Mouse (Mus musculus) heart, adult 9 months (tissue): Measurements from ENCODE around the gene Usp48.

Source experiments
- DNase-seq, 2 experiments: peaks; one replicate each; pipeline ENCODE4 v3.0.0; 2022; ENCODE audit warnings: low spot score in 2 of 2

Gene Usp48

DNA sequence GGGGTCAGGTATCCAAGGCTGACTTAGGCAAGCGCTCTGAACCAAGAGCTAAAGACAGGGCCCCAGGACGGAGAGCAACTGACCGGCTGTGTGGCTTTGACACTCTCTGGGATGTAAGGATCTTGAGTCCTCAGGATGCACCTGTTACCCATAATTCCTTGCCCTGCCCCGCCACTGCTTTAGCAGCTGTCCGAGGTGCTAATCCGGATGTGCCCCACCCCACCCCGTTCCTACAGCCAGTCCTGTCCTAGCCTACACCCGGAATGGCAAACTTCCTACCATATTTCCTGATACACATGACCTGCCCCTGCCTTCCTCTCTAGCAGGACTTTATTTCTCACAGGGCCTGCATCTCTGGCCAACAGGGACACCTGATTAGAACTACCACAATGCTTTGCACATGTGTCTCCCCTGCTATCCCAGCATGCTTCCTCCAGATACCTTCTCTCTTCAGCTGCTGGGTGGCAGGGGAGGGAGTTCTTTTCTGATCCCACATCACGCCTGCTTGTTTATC is 91.3 kb downstream of the Usp48 start:
- peak in 1 of 2 experiments; percentile 48 for DNase-seq

DNA sequence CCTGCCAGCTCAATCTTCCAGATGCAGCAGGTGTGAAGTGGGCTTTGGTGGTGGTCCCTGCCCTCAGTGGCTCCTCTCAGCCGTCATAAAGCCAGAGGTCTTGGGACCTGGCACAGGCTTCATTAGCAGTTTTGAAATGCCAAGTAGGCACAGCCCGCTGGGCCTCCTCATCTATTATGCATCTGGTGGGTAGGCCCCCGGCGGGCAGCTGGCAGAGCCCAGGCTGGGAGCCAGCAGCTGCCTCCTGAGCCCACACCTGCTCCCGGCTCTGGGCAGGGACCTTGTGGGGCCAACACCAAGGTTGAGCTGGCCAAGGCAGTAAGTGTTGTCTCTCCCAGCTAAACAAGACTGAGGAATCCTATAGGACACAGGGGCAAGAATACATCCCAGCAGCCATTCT is 92.7 kb downstream of the Usp48 start:
- no peak for DNase-seq

DNA sequence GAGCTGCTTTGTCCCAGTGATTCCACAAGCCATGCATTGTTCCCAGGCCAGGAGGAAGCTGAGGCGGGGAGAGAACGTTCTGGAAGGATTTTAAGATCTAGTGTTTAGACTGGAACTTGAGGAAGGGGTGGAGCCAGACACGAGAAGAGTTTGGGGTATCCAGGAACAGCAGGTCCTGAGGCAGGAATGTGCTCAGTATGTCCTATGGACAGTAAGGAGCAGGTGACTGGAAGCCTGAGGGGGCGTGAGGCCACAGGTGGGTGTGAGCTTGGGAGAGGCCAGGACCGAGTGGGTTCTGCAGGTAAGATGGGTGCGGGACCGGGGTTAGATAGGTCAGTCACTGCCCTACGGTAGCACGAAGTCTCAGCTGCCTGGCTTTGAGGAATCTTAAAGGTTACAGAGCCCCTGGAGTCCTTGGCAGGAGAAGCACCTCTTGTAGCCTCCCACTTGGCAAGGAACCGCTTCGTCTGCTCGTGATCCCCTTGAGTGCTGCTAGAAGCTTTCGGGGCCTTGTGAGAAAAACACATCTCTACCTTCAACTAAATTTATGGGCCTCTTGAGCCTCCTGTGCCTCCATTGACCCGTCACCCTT is 93.8 kb downstream of the Usp48 start:
- DNase-seq = no peak

DNA sequence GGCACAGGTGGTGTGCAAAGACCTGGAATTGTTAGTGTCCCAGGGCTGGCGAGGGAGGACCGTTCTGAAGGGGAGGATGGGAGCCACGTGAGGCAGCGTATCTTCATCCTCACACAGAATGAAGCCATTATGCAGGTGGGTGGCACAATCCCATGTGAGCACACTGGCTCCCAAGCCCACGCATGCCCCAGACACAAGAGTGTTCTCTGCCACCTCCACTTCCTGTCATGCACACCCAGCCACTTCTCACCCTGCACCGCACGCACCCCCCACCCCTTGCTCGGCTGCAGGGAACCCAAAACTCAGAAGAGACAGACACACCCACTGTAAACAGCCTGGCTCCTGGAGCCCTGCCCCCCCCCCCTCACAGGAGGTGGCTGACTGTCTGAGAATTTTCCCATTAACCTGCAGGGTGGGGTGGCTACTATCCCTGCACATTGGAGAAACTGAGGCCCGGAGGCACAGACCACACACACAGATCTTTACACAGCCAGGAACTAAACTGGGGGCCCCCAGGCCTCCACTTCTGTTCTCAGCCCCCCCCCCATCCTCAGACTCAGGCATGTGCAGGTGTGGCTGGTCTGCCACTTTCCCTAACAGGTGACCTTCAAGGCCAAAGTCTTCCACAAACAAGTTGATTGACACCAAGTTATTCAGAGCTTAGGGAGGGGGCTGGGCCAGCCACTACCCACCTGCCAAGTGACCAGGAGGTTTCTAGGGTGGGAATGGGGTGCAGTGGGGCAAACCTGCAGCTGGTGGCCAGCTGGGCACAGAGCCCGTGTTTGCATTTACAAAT is 98.8 kb downstream of the Usp48 start:
- no peak for DNase-seq

DNA sequence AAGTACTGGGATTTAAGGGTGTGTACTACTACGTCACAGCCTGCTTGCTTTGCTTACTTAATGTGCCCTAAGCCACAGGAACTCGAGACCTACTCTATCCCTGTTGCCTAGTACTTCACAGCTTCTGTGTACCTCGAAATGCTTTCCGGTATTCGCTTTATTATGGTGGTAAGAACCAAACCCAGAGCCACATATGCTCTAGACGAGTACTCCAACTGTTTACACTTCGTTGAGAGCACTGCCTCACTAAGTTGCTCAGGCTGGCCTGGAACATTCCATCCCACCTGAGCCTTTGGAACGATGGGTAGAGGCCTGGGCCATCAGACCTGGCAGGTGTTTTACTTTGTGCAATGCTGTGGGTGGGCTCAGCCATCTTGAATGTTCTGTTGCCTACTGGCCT is 101.7 kb downstream of the Usp48 start:
- DNase-seq = no peak

DNA sequence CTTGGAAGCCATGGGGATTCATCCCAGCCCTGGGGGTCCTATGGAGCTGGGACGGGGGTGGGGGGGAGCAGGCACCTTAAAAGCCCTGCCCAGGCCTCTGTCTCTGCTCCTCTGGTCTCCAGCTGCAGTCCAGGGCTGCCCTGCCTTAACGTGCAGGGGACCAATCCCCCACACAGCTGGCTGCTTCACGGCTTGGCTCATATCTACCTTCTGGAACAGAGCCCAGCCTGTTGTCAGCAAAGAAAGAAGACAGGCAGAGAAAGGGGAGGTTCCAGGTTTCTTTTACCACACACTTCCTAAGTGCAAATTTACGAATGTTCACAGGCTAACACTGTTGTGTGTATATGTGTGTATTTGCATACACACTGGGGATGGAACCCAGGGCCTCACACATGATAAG is 102.3 kb downstream of the Usp48 start:
- no peak for DNase-seq

DNA sequence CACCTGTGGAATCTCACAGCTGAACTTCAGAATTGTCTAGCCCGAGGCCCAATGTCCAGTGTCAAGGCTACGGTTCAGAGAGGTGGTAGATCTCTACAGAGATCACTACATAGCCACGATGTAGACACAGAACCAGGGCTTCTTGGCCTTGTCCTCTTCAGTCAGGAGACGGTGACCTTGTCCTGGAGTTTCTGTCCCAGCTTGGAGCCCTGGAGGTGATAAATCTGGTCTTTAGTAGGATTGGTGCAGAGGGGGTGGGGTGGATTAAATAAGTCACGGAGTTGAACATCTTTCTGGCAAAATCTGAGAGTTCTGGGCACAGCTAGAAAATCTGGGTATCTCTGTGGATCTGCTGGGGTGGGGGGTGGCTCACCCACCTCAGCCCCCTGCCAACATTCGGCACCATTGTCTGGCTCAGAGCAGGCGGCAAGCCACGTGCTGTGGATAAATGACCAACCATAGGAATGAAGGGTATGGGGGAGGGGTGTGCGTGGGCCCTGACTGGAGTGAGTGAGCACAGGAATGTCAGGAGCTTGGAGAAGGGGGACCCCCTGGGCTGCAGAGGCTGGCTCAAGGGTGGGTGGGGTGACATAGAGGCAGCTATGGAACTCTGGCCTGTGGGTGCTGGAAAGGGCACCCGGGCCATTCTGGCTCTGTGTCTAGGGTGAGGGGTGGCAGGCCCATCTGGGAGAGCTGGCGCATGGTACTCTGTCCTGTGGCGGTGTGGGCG is 103.8 kb downstream of the Usp48 start:
- no peak for DNase-seq

DNA sequence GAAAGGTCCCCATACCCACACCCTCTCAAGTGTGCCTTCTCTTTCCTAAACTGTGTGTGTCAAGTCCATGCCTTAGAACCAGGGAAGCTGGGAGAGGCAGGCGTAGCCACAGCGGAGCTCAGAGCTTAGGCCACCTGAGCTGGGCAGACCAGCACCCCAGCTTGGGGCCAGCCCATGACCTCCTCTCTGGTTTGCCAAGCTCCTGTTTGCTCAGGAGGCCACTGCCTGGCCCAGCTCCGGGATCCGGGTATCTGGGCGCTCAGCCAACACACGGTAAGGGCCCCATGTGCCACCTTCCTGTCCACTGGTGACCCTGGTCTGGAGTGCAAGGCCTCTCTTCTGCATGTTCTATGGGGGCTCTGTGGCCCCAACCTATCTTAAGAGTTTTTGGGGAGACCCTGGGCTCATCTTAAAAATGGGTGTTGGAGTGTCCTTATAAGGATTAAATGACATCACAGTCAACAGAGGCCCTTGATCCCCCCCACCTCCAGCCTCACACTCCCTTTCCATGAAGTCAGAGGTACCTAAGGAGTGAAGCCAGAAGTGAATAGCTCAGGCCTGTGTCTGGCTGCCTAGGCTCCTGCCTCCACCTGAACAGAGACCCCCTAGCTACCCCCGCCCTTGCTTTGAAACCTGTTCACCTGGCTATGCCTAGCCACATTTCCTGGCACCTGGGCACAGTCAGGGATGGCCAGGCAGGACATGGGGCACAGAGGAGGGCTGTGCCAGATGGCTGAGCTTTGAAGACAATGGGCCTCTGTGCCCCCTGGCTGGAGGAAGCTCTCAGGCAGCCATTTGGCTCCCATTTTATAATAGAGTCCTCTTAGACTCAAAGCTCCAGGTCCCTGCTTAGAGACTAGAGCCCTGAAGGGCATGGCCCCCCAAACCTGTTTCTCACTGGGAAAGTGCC is 104.8 kb downstream of the Usp48 start:
- DNase-seq = no peak

DNA sequence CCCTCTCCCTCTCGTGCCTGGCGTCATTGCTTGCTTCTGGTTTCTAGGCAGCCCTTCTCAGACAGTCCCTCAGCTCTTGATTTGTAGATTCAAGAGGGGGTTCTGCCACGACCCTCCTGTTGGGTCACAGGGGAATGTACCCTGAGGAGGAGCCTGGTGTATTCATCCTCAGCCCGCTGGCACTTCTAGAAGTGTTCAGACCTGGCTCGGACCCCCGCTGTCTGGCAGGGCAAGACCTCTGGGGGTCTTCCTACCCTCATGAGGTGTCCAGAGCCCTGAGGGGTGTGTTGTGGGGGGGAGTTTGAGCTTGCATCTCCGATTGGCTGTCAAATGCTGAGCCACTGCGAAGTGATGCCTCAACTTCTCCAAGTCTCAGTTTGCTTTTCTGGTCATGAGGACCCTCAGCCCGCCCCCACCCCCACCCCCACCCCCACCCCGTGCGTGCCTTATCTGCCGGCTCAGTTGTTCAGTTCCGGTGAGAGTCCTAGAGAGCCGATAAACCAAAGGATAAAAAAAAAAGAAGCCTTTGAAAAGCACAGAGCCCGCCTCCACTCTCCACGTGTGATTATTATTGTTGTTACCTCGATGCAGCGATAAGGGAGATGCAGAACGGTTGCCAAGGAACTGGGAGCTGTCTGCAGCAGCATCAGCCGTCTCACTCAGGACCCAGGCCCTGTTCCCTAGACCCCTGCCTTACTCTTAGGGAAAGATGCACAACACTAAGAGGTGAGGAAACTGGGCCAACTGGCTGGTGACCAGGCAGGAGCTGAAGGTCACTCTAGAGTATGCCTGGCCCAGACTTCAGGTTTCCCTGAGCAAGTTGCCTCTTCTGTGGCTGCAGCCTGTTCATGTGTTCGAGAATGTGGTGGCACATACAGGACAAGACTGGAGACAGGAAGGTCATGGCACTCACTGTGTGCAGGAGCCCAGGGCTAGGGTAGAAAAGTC is 106.0 kb downstream of the Usp48 start:
- DNase-seq = no peak

DNA sequence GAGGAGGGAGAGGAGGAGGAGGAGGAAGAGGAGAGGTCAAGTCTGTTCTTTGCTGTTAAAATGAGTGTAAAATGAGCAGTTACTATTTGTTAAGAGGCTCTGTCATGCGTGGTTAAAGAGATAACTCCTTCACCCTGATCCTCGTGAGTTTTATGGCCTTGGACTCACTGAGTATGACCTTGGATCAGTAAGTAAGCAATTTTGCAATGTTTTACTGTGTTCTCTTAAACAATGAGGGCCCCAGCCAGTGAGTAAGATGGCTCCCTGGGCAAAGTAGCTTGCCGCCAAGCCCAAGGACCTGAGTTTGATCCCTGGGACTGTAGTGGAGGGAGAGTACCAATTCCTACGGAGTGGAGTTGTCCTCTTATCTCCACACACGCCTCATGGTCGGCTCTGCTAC is 107.4 kb downstream of the Usp48 start:
- no peak for DNase-seq

DNA sequence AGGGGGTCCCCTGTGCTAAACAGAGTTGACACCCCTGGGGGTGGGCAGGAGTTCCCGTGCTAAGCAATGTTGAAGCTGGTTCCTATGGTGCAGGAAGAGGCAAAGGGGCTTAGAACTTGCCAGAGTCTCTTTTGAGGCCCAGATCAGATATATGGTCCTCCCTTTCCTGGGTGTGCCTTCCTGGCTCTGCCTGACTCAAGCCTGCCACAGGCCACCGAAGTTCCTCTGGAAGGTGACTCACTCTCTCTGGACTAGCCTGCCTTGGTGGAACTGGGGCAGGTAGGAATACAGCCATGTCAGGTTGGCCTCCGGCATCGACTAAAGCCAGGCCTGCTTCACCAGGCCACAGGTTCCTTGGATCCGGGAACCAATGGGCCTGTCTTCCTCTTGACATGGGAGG is 109.5 kb downstream of the Usp48 start:
- no peak for DNase-seq

DNA sequence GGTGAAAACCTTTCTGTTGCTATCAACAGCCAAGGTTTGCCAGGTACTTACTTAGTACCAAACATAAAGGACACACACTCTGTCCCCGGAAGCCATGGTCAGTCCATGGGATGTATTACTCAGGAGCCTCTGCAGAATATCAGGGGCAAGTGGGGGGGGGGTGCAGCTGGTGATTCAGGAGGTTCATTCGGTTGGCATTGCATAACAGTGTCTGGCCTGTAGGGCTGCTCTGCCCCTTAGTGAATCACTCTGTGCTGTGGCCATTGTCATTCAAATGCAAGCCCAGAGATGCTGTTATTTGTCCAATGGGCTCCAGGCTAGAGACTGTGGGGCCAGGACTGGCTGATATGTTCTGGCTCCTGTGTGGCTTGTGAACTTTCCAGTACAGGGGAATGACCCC is 111.0 kb downstream of the Usp48 start:
- no peak for DNase-seq

DNA sequence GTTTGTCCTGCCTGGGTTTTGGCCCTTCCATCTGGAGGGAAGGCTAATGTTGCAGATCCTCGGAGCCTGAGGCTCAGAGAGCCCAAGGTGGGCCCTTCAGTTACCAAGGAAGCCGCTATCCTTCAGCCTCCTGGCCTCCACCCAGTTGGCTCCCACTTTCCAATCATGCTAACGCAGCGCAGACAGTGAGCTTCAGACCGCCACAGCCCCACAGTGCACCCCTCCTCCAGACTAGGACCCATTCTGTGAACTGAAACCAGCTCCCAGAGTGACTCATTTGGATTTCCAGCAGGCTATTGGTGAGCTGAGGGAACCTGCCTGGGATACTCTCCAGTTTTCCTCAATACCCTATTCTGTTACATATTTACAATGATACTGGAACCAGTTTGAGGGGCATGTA is 111.8 kb downstream of the Usp48 start:
- no peak for DNase-seq

DNA sequence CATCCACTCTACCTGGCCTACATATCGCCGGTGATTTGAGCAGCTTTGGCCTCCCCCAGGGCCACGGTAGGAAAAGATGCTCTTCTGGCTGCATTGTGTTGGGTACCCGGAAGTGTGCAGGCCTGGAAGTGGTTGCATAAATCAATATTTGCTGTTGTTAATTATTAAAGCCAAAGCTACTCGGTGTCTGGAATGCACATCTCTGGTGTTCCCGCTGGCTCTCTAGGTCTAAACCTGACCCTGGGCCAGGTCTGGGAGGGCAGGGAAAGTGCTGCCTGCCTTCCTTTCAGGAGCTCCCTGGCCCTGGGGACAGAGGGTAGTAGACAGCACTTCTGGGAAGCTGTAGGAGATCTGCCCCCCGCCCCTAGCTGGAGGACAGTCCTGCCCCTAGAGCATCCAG is 113.0 kb downstream of the Usp48 start:
- no peak for DNase-seq

DNA sequence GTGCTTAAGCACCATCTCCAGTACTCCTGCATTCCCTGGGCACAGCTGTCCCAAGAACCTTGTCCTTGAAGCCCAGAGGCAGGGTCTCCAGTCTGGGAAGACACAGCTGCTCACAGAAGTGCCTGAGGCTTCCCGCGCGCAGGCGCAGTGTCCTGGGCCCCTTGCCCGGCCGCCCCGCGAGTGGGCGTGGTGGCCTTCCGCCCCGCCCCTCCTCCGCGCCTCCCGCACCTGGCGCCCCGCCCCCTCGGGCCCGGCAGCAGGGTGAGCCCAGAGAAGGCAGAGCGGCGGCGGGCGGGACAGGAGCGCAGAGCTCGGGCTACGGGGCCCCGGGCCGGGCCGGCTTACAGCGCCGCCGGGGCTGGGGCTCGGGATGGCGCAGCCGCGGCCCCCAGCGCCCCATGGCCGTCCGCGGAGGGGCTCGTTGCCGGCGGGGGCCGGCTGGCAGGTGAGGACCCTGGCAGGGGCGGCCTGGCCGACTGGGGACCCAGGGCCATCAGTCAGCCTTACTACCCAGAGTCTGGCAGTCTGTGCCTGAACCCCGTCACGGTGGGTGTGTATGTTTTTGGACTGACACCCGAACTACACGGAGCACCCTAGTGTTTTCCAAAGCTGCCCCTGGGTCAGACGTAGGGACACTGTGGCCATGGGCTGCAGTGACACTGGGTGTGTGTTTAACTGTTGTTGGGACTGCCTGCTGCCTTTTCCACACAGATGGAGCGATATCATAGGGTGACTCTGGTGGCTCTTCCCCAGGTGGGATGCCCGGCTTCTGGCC is 113.8 kb downstream of the Usp48 start:
- DNase-seq = peak; percentile 58 to 73
